In the genomic region with DNA sequence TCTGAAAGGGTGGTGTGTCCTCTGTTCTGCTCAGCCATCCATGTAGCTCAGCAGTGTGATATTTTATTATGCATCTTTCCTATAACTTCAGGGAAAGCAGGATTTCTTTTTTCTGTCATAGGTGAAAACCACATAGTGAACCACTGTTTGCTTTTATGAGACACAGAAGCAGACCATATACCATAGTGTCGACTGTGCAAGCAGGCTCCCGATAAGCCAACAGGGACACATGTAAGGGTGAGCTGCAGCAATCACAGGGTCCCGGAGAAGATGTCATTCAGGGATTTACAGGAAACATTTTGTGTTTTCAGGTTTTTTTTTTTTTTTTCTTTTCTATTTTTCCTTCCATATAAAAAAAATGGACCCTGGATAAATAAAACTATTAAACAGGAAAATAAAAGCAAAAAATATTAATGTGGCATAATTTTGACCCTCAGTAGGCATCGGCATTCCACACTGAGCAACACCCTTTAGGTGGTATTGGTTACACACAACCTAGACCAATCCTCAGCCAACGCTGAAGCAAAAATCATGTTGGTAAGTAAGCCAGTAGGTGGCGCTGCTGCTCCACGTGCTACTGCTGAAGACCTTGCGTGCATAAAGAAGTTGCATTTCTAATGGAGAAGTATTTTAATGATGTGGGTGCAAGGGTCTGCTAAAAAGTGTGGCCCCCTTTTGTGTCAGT, we compare ENCODE assay signal across 8 mouse cellular contexts.
DNase-seq lines count a peak whose midpoint lies in the region; ATAC-seq and TF ChIP-seq lines count a peak whose summit lies in the region.

No protein-coding gene starts in this region.

- peaks cover 13% of the 10 kb centered on the region for H3K4me1 ChIP-seq in embryonic facial prominence, embryonic 10.5 days
- H3K4me1 ChIP-seq in heart, embryonic 13.5 days, result no peaks in the 10 kb centered on the region
- H3K4me1 ChIP-seq in liver, adult 2 months (ENCODE audit: control insufficient read depth, insufficient read depth, low read length), result no peaks in the 10 kb centered on the region
- H3K4me1 ChIP-seq in neural tube, embryonic 12.5 days, result no peaks in the 10 kb centered on the region
- H3K4me1 ChIP-seq in testis, adult 2 months (ENCODE audit: control insufficient read depth, insufficient read depth, low read length), result no peaks in the 10 kb centered on the region

- no peak for ATAC-seq in heart, embryonic 13.5 days (ENCODE audit: extremely low read depth, insufficient number of reproducible peaks, low FRiP score, low TSS enrichment)
- peak; percentile 76; the same call in 1 of the 2 replicates for ATAC-seq in neural tube, embryonic 12.5 days (ENCODE audit: low FRiP score, low read depth)

- 0 out of 2 replicates have a peak overlapping the region, but pooled peaks have one; percentile 8 for H3K4me2 ChIP-seq in heart, embryonic 13.5 days
- H3K4me2 ChIP-seq in neural tube, embryonic 12.5 days (replicated peaks), result no peak overlapping the region

- H3K9me3 ChIP-seq in embryonic facial prominence, embryonic 10.5 days, result peaks cover 6% of the 10 kb centered on the region
- H3K9me3 ChIP-seq in heart, embryonic 13.5 days, result 0 out of 2 replicates have a peak, but pooled peaks cover 4% of the 10 kb centered on the region
- H3K9me3 ChIP-seq in neural tube, embryonic 12.5 days, result peaks cover 5% of the 10 kb centered on the region; the same call in 1 of the 2 replicates

- no peaks in the 10 kb centered on the region for H3K27me3 ChIP-seq in embryonic facial prominence, embryonic 10.5 days (replicated peaks; ENCODE audit: low read depth, poor library complexity, severe bottlenecking)
- no peaks in the 10 kb centered on the region for H3K27me3 ChIP-seq in heart, embryonic 13.5 days (replicated peaks)
- no peaks in the 10 kb centered on the region for H3K27me3 ChIP-seq in liver, adult 2 months (ENCODE audit: control insufficient read depth, insufficient read depth, low read length)
- no peaks in the 10 kb centered on the region for H3K27me3 ChIP-seq in neural tube, embryonic 12.5 days (replicated peaks)
- H3K27me3 ChIP-seq in testis, adult 2 months (ENCODE audit: control insufficient read depth, insufficient read depth, low read length), result no peaks in the 10 kb centered on the region

- TF ChIP-seq CTCF in liver, adult 2 months (IDR thresholded peaks at IDR 0.05; ENCODE audit: low read depth, low read length), result peak; percentile 84
- peak; percentile 84; the same call in 1 of the 2 replicates for TF ChIP-seq CTCF in testis, adult 2 months (IDR thresholded peaks at IDR 0.05; ENCODE audit: control insufficient read depth, insufficient read depth, insufficient replicate concordance, low read depth, low read length)

- H3K9ac ChIP-seq in heart, embryonic 13.5 days, result no peak overlapping the region
- H3K9ac ChIP-seq in liver, adult 2 months (ENCODE audit: low read depth, low read length), result no peak overlapping the region
- H3K9ac ChIP-seq in neural tube, embryonic 12.5 days, result no peak overlapping the region

- no peaks in the 10 kb centered on the region for H3K36me3 ChIP-seq in embryonic facial prominence, embryonic 10.5 days (replicated peaks)
- no peaks in the 10 kb centered on the region for H3K36me3 ChIP-seq in heart, embryonic 13.5 days
- no peaks in the 10 kb centered on the region for H3K36me3 ChIP-seq in liver, adult 2 months (ENCODE audit: control insufficient read depth, insufficient read depth, low read length)
- no peaks in the 10 kb centered on the region for H3K36me3 ChIP-seq in neural tube, embryonic 12.5 days
- H3K36me3 ChIP-seq in testis, adult 2 months (ENCODE audit: control insufficient read depth, insufficient read depth, low read length), result no peaks in the 10 kb centered on the region

- no peak overlapping the region for H3K27ac ChIP-seq in embryonic facial prominence, embryonic 10.5 days (replicated peaks)
- no peak overlapping the region for H3K27ac ChIP-seq in heart, embryonic 13.5 days (replicated peaks)
- no peak overlapping the region for H3K27ac ChIP-seq in liver, adult 2 months (replicated peaks; ENCODE audit: insufficient read depth, low read depth, low read length)
- no peak overlapping the region for H3K27ac ChIP-seq in neural tube, embryonic 12.5 days
- no peak overlapping the region for H3K27ac ChIP-seq in testis, adult 2 months (ENCODE audit: control insufficient read depth, insufficient read depth, low read depth, low read length)

- H3K79me2 ChIP-seq in liver, adult 2 months (ENCODE audit: control insufficient read depth, insufficient read depth, low read length), result no peaks in the 10 kb centered on the region

- no peak for TF ChIP-seq POLR2A in liver, adult 2 months (IDR thresholded peaks at IDR 0.05; ENCODE audit: extremely low read depth, insufficient read depth, low read length)
- TF ChIP-seq POLR2A in testis, adult 2 months (IDR thresholded peaks at IDR 0.05; ENCODE audit: control insufficient read depth, low read depth, low read length), result no peak

- H3K4me3 ChIP-seq in embryonic facial prominence, embryonic 10.5 days, result no peak overlapping the region
- H3K4me3 ChIP-seq in heart, embryonic 13.5 days, result no peak overlapping the region
- no peak overlapping the region for H3K4me3 ChIP-seq in liver, adult 2 months (ENCODE audit: insufficient read depth, low read depth, low read length)
- no peak overlapping the region for H3K4me3 ChIP-seq in neural tube, embryonic 12.5 days
- H3K4me3 ChIP-seq in testis, adult 2 months (ENCODE audit: control insufficient read depth, low read depth, low read length), result no peak overlapping the region

- WGBS in embryonic facial prominence, embryonic 10.5 days, result 34% methylated on average over 8 of the region's 8 CpGs
- WGBS in heart, embryonic 13.5 days, result 27% methylated on average over 8 of the region's 8 CpGs
- WGBS in liver, adult 2 months, result 23% methylated on average over 8 of the region's 8 CpGs
- 33% methylated on average over 8 of the region's 8 CpGs for WGBS in neural tube, embryonic 12.5 days

- peak; percentile 54 for DNase-seq in B cell, adult 2 months
- DNase-seq in adrenal gland, postnatal 14 days, result peak; percentile 79
- DNase-seq in embryonic facial prominence, embryonic 10.5 days (ENCODE audit: low spot score), result peak; percentile 85
- peak; percentile 88 for DNase-seq in kidney, postnatal 10 days
- peak; percentile 55 for DNase-seq in liver, adult 2 months (ENCODE audit: extremely low read depth, low read depth, low spot score)
